Mouse (Mus musculus) cerebellum, adult 2 months (tissue): ENCODE data around the gene Mcm3. TPM values are rescaled to one million over a fixed set of nuclear protein-coding genes. Genes with fewer than 3 reads are reported as not detected.

Source experiments
- DNase-seq, 2 experiments: peaks; one replicate each; pipeline ENCODE4 v3.0.0; 2021
- H3K27ac ChIP-seq: fragments of 200-500 bp; 2 replicates; pipeline ENCODE4 v1.5.1; 2012; ENCODE audit warnings: low read length, control low read depth, inconsistent platforms; ENCODE audit not compliant: insufficient read depth
- H3K27me3 ChIP-seq: fragments of 200-500 bp; 2 replicates; pipeline ENCODE4 v1.6.1; 2012; ENCODE audit warnings: inconsistent platforms, mild to moderate bottlenecking, low read length, moderate library complexity; ENCODE audit not compliant: control insufficient read depth, insufficient read depth
- H3K4me1 ChIP-seq: fragments of 200-500 bp; 2 replicates; pipeline ENCODE4 v1.6.1; 2011; ENCODE audit warnings: low read length; ENCODE audit not compliant: control insufficient read depth, insufficient read depth
- H3K4me3 ChIP-seq: fragments of 200-500 bp; replicated peaks from 2 replicates; pipeline ENCODE3; 2011; ENCODE audit warnings: mild to moderate bottlenecking, low read depth, low read length, control low read depth; ENCODE audit not compliant: insufficient read depth
- CTCF ChIP-seq: fragments of 200-500 bp; IDR thresholded peaks from 2 replicates; pipeline ENCODE4 v1.5.1; 2011; ENCODE audit warnings: low read depth, mild to moderate bottlenecking, control low read depth, low read length, moderate library complexity, borderline replicate concordance; ENCODE audit not compliant: insufficient read depth
- POLR2A ChIP-seq: fragments of 200-500 bp; IDR thresholded peaks from 2 replicates; pipeline ENCODE4 v1.6.1; 2011; ENCODE audit warnings: low read length, control low read depth, borderline replicate concordance; ENCODE audit not compliant: insufficient read depth
- WGBS: fragments of 180-500 bp; shearing (Covaris S2); methylation state at CpG from one replicate; pipeline ENCODE4 v1.1.7; 2018; 5-methylcytosine and 5-hydroxymethylcytosine counted together
- polyA plus RNA-seq: library from polyadenylated mRNA; depleted of rRNA; stranded (reverse); fragments of >200 nt; gene quantifications from 2 replicates; pipeline ENCODE4 v1.2.3, GENCODE M21; 2012

The Mcm3 gene
- polyA plus RNA-seq, 1 experiment, result 2.8 TPM

GRCm38 (mm10) chr1:20839911-20840310, 19.8 kb upstream of the Mcm3 start:
- Histone ChIP-seq H3K27me3 (no peaks in the 10 kb centered on the region), H3K4me1 (peaks cover 3% of the 10 kb centered on the region; the same call in 1 of the 2 replicates), H3K4me3 (no peak overlapping the region), H3K27ac (no peak overlapping the region)
- TF ChIP-seq POLR2A (no peak), CTCF (no peak)
- peak; percentile 81 to 87 for DNase-seq
- WGBS, result 17% methylated on average over 3 of the region's 3 CpGs

DNA sequence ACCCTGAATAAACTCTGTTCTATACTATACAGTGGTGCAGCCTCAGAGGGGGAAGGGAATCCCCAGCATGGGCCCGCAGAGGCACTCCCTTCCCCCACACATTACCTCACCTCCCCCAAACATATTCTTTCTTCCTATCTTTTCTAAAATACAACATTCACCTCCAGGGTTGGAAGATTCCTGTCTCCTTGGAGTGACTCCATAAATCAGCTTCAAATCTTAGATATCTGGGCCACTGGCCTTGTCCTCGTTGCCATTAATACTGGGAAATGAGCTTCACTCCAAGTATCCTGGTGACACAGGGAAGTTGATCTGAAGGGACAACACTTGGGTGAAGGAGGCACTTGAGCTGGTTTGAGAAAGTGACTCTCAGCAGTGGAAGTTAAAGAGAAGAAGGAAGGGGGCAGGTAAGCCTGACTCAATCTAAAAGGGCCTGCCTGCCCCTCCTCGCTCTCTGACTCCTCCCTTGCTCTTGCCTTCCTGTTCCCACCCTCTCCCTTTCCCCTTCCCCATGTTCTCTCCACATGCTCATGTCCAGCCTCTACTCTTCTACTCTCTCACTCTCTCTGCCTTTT, 16.5 kb upstream of the Mcm3 start:
- WGBS, result 84% methylated on average over 3 of the region's 3 CpGs
- Histone ChIP-seq H3K4me1 (peaks cover 3% of the 10 kb centered on the region; the same call in 1 of the 2 replicates), H3K27ac (no peak overlapping the region), H3K4me3 (no peak overlapping the region), H3K27me3 (no peaks in the 10 kb centered on the region)
- DNase-seq, result no peak
- no peak for TF ChIP-seq CTCF
- no peak for TF ChIP-seq POLR2A

DNA sequence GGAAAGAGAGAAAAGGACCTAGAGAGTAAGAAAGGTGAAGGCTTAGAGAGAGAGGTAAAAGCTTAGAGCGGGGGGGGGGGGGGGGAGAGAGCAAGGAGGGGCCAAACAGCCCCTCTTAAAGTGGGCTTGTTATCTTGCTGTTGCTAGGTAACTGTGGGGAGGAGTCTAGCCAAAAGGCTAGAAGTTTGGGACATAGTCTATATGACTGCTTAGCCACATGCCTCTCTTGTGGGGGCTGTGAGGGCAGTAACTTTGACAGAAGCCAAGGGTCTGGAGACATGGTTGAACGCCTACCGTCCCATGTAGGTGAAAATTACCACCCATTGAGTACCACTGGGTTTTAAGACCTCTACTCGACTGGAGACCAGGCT, 13.0 kb upstream of the Mcm3 start:
- TF ChIP-seq POLR2A, result no peak
- no peak for TF ChIP-seq CTCF
- Histone ChIP-seq H3K27me3 (no peaks in the 10 kb centered on the region), H3K27ac (no peak overlapping the region), H3K4me1 (no peaks in the 10 kb centered on the region), H3K4me3 (no peak overlapping the region)
- WGBS, result 77% methylated on average over 4 of the region's 4 CpGs
- no peak for DNase-seq

DNA sequence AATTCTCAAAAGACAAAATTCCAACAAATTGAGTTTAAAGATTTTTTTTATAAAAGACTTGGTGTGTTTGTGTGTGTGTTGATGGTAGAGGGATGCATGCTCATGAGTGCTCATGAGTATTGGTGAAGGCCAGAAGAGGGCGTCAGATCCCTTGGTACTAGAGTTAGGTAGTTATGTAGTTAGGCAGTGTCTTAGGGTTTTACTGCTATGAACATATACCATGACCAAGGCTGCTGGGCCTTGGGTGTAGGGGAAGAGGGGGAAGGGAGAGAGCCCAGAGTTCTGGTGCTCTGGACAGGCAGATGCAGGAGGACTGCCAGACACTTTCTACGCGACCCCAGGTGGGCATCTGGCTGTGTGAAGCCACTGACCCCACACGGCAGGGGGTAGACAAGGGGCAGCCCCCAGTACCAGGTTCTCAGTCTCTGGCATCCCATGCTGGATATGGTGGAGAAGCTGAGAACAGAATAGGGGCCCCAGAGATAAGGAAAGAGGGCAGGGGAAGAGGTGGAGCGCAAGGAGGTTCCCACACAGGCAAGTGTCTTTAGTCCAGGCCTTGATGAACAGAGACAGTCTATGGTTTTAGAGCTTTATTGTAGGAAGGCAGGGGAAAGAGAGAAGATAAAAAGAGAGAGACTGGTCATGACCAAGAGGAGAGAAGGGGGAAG, 12.5 kb upstream of the Mcm3 start:
- H3K4me1 ChIP-seq, result no peaks in the 10 kb centered on the region
- H3K27ac ChIP-seq, result no peak overlapping the region
- H3K27me3 ChIP-seq, result no peaks in the 10 kb centered on the region
- no peak overlapping the region for H3K4me3 ChIP-seq
- DNase-seq, result no peak
- WGBS, result 73% methylated on average over 5 of the region's 5 CpGs
- TF ChIP-seq POLR2A, result no peak
- no peak for TF ChIP-seq CTCF

GRCm38 (mm10) chr1:20830546-20830945, 10.4 kb upstream of the Mcm3 start:
- Histone ChIP-seq H3K4me1 (no peaks in the 10 kb centered on the region), H3K27ac (no peak overlapping the region), H3K27me3 (no peaks in the 10 kb centered on the region), H3K4me3 (no peak overlapping the region)
- WGBS, result 79% methylated on average over 1 of the region's 1 CpGs
- no peak for DNase-seq
- TF ChIP-seq POLR2A (no peak), CTCF (no peak)

DNA sequence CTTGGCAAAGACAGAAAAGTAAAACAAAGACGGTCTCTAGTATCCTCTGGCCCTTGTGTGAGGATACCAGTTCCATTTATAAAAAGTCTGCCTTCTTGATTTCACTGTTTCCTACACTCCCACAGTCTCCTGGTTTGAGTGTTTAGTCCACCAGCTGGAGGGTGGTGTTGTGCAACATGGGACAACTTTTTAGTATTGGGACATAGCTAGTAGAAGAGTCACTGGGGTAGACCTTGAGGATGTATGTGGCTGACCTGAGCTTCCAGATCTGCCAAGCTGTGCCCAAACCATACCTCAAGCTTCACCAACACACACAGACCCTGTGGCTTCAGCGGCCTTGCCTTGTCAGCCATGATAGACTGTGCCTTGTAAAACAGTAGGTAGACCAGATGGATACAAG, 7.9 kb upstream of the Mcm3 start:
- no peak overlapping the region for H3K27ac ChIP-seq
- no peaks in the 10 kb centered on the region for H3K4me1 ChIP-seq
- 93% methylated on average over 2 of the region's 2 CpGs for WGBS
- no peak for TF ChIP-seq CTCF
- TF ChIP-seq POLR2A, result no peak
- DNase-seq, result no peak
- no peaks in the 10 kb centered on the region for H3K27me3 ChIP-seq
- H3K4me3 ChIP-seq, result no peak overlapping the region

DNA sequence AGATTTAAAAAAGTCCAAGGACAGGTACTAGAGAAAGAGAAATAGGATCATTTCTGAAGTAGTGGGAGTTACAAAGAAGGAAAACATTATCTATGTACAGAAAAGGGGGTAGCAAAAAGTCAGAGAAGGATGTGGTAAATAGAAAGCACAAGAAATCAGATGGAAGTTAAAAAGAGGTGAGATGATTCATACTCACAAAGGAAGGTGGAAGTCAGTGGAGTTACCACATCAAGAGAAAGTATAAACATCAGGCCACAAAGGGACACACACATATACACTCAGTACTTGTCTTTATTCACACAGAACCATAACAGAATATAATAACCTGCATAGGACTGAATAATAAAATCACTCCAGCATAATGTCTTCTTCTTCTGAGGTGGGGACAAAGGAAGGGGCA, 4.9 kb upstream of the Mcm3 start:
- Histone ChIP-seq H3K4me1 (no peaks in the 10 kb centered on the region), H3K27me3 (no peaks in the 10 kb centered on the region), H3K27ac (no peak overlapping the region), H3K4me3 (no peak overlapping the region)
- DNase-seq, result no peak
- no peak for TF ChIP-seq CTCF
- TF ChIP-seq POLR2A, result no peak

DNA sequence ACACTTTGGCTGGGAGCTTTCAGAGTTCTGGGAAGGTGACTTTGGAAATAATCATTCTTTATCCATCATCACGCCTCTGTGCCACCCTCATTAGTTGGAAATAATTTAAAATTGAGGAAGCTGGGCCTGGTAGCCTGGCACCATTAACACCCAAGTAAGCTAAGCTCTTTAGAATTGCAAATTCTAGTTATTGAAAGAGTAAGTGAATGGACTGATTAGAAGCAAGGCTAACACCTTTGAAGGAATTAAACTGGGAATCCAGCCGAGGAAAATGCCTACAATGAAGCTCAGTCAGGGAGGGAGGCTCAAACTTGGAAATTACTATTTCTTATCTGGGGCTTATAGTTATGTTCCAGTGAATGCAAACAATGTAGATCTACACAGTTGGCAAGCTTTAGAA, 3.8 kb upstream of the Mcm3 start:
- Histone ChIP-seq H3K27ac (no peak overlapping the region), H3K4me3 (no peak overlapping the region), H3K4me1 (no peaks in the 10 kb centered on the region), H3K27me3 (no peaks in the 10 kb centered on the region)
- DNase-seq, result no peak
- TF ChIP-seq POLR2A, result no peak
- TF ChIP-seq CTCF, result no peak
- 80% methylated on average over 2 of the region's 2 CpGs for WGBS

DNA sequence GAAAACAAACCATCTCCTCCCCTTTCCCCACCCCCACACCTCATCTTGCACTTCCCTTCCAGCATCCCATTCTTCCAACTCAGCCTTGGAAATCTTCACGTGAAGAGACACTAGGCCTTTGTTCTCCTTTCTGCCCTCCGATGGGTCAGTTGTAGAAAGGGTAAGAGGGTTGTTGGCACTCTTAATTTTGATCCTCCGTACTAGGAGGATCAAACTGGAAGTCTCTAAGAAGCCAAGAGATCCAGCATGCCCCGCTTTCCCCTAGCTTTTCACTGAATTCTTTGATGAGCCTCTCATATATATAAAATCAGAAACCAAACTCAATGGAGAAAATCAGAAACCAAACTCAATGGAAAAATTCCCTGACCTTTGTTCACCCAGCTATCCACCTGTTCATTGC, 3.4 kb upstream of the Mcm3 start:
- no peaks in the 10 kb centered on the region for H3K27me3 ChIP-seq
- 57% methylated on average over 4 of the region's 4 CpGs for WGBS
- no peak for TF ChIP-seq POLR2A
- TF ChIP-seq CTCF, result no peak
- no peak overlapping the region for H3K27ac ChIP-seq
- DNase-seq, result no peak
- no peak overlapping the region for H3K4me3 ChIP-seq
- H3K4me1 ChIP-seq, result no peaks in the 10 kb centered on the region
